Mouse (Mus musculus) telencephalon, adult 2 months (tissue): ENCODE measurements at regions not wholly inside any gene's neighbourhood (a gene's known extent, or its start where the extent isn't known, plus 50 kb on each side); places are given as distances from the start of the nearest gene placed in this dataset.

Experiments
- DNase-seq: peaks from one replicate; pipeline ENCODE4 v3.0.0-alpha.2; 2011; ENCODE audit warnings: low read depth, low spot score

GRCm38 (mm10) chrX:58244544-58244943, 222.0 kb downstream of the Zic3 start:
- DNase-seq: no peak

GRCm38 (mm10) chrX:58256043-58256442, 233.5 kb downstream of the Zic3 start:
- peak; percentile 2 for DNase-seq

- DNase-seq: no peak
Measured at GRCm38 (mm10) chrX:58282903-58283302, 260.4 kb downstream of the Zic3 start.

GRCm38 (mm10) chrX:58322832-58323231, 300.3 kb downstream of the Zic3 start:
- DNase-seq: no peak

- no peak for DNase-seq
Measured at GRCm38 (mm10) chrX:58351606-58352005, 329.1 kb downstream of the Zic3 start.

GRCm38 (mm10) chrX:58377926-58378325, 355.4 kb downstream of the Zic3 start:
- DNase-seq: peak; percentile 8
